Mouse (Mus musculus): ENCODE measurements around the gene Crygd. TPM values are rescaled to one million over a fixed set of nuclear protein-coding genes. Genes with fewer than 3 reads are reported as not detected.
A peak's percentile ranks its signal among the peaks of the same experiment; 100 is the strongest.
"Not testable (repeated sequence)": the region's sequence is repeated elsewhere in the genome, so short reads cannot be mapped to it uniquely, and the experiment has no call there.

The Crygd gene
- polyA plus RNA-seq, 1 experiment from 2014 or later = not detected

DNA sequence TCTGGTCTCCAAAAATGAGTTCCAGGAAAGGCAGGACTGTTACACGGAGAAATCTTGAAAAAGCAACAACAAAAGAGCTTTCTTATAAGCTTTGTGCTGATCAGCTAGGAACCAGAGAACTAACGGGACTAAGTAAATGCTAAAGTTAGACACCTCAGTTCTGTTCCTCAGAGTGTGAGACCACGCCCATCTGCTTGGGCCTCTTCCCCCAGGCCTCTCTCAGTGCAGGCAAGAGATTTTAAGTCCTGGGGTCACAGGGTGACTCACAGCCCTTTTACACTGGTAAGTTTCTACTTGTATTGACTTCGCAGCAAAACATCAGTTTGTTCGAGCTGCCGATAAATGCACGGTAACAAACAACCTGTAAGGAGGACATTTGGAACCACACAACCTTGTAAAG, 11.6 kb downstream of the Crygd start:
- 59% methylated on average over 7 of the region's 7 CpGs for WGBS
- Histone ChIP-seq H3K27me3 (ENCODE audit: control insufficient read depth, insufficient read depth, low read length) (no peaks in the 10 kb centered on the region), H3K9me3 (ENCODE audit: control insufficient read depth, low read length) (no peaks in the 10 kb centered on the region), H3K4me1 (ENCODE audit: control insufficient read depth, insufficient read depth, low read length) (no peaks in the 10 kb centered on the region), H3K27ac (ENCODE audit: low read depth, low read length) (no peak overlapping the region), H3K36me3 (ENCODE audit: control insufficient read depth, insufficient read depth, low read length) (no peaks in the 10 kb centered on the region), H3K4me2 (replicated peaks; ENCODE audit: low read depth, low read length) (no peak overlapping the region), H3K9ac (ENCODE audit: low read depth, low read length) (no peak overlapping the region), H3K4me3 (ENCODE audit: low read length) (no peak overlapping the region)
- no peak for ATAC-seq (ENCODE audit: low FRiP score, low TSS enrichment)

- not testable (repeated sequence) for H3K4me2 ChIP-seq (replicated peaks; ENCODE audit: low read depth, low read length); H3K4me3 ChIP-seq (ENCODE audit: low read length); H3K9ac ChIP-seq (ENCODE audit: low read depth, low read length); H3K27me3 ChIP-seq (ENCODE audit: control insufficient read depth, insufficient read depth, low read length); H3K4me1 ChIP-seq (ENCODE audit: control insufficient read depth, insufficient read depth, low read length); ATAC-seq (ENCODE audit: low FRiP score, low TSS enrichment); H3K36me3 ChIP-seq (ENCODE audit: control insufficient read depth, insufficient read depth, low read length); H3K9me3 ChIP-seq (ENCODE audit: control insufficient read depth, low read length); H3K27ac ChIP-seq (ENCODE audit: low read depth, low read length)
- 69% methylated on average over 10 of the region's 12 CpGs for WGBS
Measured at GRCm38 (mm10) chr1:65050952-65051351, 12.3 kb downstream of the Crygd start, which contains the start of gene Cryge. Gene Cryge (minus strand): TSS chr1:65051149.

DNA sequence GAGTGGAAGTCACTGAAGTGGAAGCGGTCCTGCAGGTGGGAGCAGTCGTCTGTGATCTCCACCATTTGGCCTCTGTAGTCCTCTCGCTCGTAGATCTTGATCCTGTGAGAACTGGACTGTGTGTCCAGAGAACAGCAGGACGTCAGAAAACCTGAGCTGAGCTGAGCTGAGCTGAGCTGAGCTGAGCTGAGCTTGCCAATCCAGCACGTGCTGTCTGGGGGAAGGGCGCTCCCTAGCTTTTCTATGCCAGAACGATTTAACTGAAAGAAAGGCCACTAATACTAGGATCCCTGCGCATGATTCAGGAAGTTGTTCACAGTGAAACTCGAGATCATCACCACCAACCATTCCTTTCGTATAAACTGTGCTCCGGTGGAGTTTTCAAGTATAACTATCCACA, 14.5 kb downstream of the Crygd start:
- Histone ChIP-seq H3K4me1 (ENCODE audit: control insufficient read depth, insufficient read depth, low read length) (no peaks in the 10 kb centered on the region), H3K27ac (ENCODE audit: low read depth, low read length) (no peak overlapping the region), H3K9me3 (ENCODE audit: control insufficient read depth, low read length) (no peaks in the 10 kb centered on the region), H3K36me3 (ENCODE audit: control insufficient read depth, insufficient read depth, low read length) (no peaks in the 10 kb centered on the region), H3K4me2 (replicated peaks; ENCODE audit: low read depth, low read length) (no peak overlapping the region), H3K27me3 (ENCODE audit: control insufficient read depth, insufficient read depth, low read length) (no peaks in the 10 kb centered on the region), H3K9ac (ENCODE audit: low read depth, low read length) (no peak overlapping the region), H3K4me3 (ENCODE audit: low read length) (no peak overlapping the region)
- WGBS = 45% methylated on average over 12 of the region's 12 CpGs
- peak; percentile 81; the same call in 1 of the 2 replicates for ATAC-seq (ENCODE audit: low FRiP score, low TSS enrichment)

DNA sequence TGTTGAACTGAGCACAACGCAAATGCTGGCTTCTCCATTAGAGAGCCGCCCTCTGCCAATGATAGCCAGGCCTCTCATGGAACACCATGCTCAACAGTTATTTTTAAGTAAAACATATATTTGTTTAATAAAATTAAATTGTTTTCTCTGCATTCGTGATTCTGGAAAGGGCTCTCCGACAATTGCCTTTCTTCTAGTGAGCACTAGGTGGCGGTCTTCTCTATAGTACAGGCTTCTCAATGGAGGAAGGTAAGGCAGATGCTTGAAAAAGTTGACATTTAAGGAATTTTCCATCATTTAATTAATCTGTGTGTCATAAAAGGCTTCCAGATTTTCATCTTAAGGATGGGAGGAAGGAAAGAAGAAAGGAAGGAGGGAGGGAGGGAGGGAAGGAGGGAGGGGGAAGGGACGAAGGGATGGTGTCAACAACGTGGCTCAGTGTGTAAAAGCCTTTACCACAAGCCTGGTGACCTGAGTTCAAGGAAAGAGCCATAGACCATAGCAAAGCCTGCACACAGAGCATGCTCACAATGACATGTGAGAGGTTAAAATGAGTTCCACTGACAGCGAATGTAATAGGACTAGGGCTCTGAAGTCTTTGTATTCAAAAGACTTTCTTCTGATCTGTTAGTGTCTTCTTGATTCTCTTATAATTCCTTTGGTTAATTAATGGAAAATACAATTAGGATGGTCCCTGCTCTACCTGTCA, 16.7 kb downstream of the Crygd start:
- ATAC-seq (ENCODE audit: low FRiP score, low TSS enrichment) = 0 out of 2 replicates have a peak, but pooled peaks have one; percentile 45
- WGBS = 42% methylated on average over 8 of the region's 8 CpGs
- Histone ChIP-seq H3K9ac (ENCODE audit: low read depth, low read length) (no peak overlapping the region), H3K27me3 (ENCODE audit: control insufficient read depth, insufficient read depth, low read length) (no peaks in the 10 kb centered on the region), H3K36me3 (ENCODE audit: control insufficient read depth, insufficient read depth, low read length) (no peaks in the 10 kb centered on the region), H3K27ac (ENCODE audit: low read depth, low read length) (no peak overlapping the region), H3K4me2 (replicated peaks; ENCODE audit: low read depth, low read length) (no peak overlapping the region), H3K9me3 (ENCODE audit: control insufficient read depth, low read length) (no peaks in the 10 kb centered on the region), H3K4me1 (ENCODE audit: control insufficient read depth, insufficient read depth, low read length) (no peaks in the 10 kb centered on the region), H3K4me3 (ENCODE audit: low read length) (no peak overlapping the region)

DNA sequence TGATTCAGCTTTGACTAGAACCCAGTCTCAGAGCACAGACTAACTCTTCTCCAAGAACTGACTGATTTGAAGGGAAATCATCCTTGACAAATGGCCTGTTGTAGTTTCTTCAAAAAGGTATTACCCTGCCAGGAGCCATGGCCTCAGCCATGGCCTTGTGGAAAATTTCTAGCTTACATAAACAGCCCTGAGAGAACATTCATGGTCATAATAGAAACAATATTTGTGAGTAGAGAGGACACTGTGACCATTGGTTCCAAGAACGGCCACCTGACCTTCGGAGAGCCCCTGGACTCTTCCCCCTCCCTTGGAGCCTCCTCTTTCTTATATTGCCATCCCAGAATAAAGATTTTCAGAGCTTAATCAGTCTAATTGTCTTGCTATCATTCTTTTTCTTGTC, 19.8 kb downstream of the Crygd start:
- H3K27me3 ChIP-seq (ENCODE audit: control insufficient read depth, insufficient read depth, low read length) = no peaks in the 10 kb centered on the region
- no peaks in the 10 kb centered on the region for H3K9me3 ChIP-seq (ENCODE audit: control insufficient read depth, low read length)
- no peak overlapping the region for H3K9ac ChIP-seq (ENCODE audit: low read depth, low read length)
- no peak overlapping the region for H3K27ac ChIP-seq (ENCODE audit: low read depth, low read length)
- H3K4me2 ChIP-seq (replicated peaks; ENCODE audit: low read depth, low read length) = no peak overlapping the region
- WGBS = 90% methylated on average over 2 of the region's 2 CpGs
- no peak for ATAC-seq (ENCODE audit: low FRiP score, low TSS enrichment)
- H3K36me3 ChIP-seq (ENCODE audit: control insufficient read depth, insufficient read depth, low read length) = no peaks in the 10 kb centered on the region
- H3K4me3 ChIP-seq (ENCODE audit: low read length) = no peak overlapping the region
- H3K4me1 ChIP-seq (ENCODE audit: control insufficient read depth, insufficient read depth, low read length) = no peaks in the 10 kb centered on the region

DNA sequence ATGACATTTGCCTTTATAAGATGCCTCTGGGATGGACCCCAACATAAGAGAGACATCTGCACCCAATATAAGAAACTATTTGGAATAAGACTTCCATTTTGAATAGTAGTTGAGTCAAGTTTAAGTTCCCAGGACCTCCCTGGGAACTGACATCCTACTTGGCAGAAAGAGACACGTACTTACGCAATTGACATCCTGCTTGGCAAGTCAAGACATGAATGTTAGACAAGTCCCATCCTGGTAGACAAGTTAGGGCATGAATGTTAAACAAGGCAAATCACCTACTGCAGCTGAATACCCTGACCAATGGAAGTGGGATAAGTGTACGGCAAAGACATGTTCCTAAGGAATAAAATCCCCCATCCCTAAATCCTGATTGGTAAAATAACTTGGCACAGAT, 21.4 kb downstream of the Crygd start:
- Histone ChIP-seq H3K27ac (ENCODE audit: low read depth, low read length) (no peak overlapping the region), H3K36me3 (ENCODE audit: control insufficient read depth, insufficient read depth, low read length) (no peaks in the 10 kb centered on the region), H3K4me3 (ENCODE audit: low read length) (no peak overlapping the region), H3K9ac (ENCODE audit: low read depth, low read length) (no peak overlapping the region), H3K4me1 (ENCODE audit: control insufficient read depth, insufficient read depth, low read length) (no peaks in the 10 kb centered on the region), H3K9me3 (ENCODE audit: control insufficient read depth, low read length) (no peaks in the 10 kb centered on the region), H3K4me2 (replicated peaks; ENCODE audit: low read depth, low read length) (no peak overlapping the region), H3K27me3 (ENCODE audit: control insufficient read depth, insufficient read depth, low read length) (no peaks in the 10 kb centered on the region)
- ATAC-seq (ENCODE audit: low FRiP score, low TSS enrichment) = no peak
- WGBS = 98% methylated on average over 3 of the region's 3 CpGs

DNA sequence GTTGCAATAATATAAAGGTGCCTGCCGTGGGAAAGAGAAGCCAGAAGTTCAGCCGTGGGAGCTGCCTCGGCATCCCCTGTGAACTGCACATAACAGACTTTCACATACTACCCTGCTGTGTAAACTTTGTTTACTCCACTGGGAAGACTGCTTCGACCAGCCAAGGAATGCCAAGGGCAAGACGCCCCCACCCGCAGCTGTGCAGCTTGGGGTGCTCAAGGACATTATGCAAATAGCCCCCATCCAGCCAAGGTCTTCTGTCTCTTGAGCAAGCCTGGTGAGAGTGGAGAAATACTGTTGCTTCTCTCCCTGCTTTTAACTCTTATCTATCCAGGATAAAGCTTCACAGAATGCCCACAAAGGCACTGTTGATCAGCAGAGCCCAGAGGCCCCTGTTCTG, 22.4 kb downstream of the Crygd start:
- Histone ChIP-seq H3K27ac (ENCODE audit: low read depth, low read length) (no peak overlapping the region), H3K4me1 (ENCODE audit: control insufficient read depth, insufficient read depth, low read length) (no peaks in the 10 kb centered on the region), H3K9ac (ENCODE audit: low read depth, low read length) (no peak overlapping the region), H3K4me3 (ENCODE audit: low read length) (no peak overlapping the region), H3K36me3 (ENCODE audit: control insufficient read depth, insufficient read depth, low read length) (no peaks in the 10 kb centered on the region), H3K27me3 (ENCODE audit: control insufficient read depth, insufficient read depth, low read length) (no peaks in the 10 kb centered on the region), H3K4me2 (replicated peaks; ENCODE audit: low read depth, low read length) (no peak overlapping the region), H3K9me3 (ENCODE audit: control insufficient read depth, low read length) (no peaks in the 10 kb centered on the region)
- ATAC-seq (ENCODE audit: low FRiP score, low TSS enrichment) = no peak
- WGBS = 62% methylated on average over 6 of the region's 6 CpGs

DNA sequence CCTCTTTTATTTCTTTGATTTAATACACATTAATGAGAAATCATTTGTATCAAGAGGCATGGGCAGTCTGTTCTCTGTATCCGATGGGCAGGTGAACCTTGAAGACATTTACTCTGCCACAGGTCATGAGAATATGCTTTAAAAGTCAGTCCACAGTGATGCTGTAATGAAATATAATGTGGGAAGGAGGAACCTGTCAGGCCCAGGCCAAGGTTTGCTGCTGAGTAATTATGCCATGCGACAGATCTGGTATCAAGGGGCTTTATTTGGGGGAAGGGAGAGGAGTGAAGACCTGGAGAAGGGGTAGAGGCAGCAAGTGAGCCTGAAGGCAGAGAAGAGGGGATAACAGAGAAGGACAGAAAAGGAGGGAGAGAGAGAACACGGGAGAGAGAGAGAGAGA, 23.6 kb downstream of the Crygd start:
- ATAC-seq (ENCODE audit: low FRiP score, low TSS enrichment) = no peak

GRCm38 (mm10) chr1:65037542-65037941, 25.7 kb downstream of the Crygd start:
- H3K4me3 ChIP-seq (ENCODE audit: low read length) = no peak overlapping the region
- no peaks in the 10 kb centered on the region for H3K4me1 ChIP-seq (ENCODE audit: control insufficient read depth, insufficient read depth, low read length)
- ATAC-seq (ENCODE audit: low FRiP score, low TSS enrichment) = no peak
- no peaks in the 10 kb centered on the region for H3K9me3 ChIP-seq (ENCODE audit: control insufficient read depth, low read length)
- H3K36me3 ChIP-seq (ENCODE audit: control insufficient read depth, insufficient read depth, low read length) = no peaks in the 10 kb centered on the region
- H3K9ac ChIP-seq (ENCODE audit: low read depth, low read length) = no peak overlapping the region
- no peak overlapping the region for H3K27ac ChIP-seq (ENCODE audit: low read depth, low read length)
- H3K4me2 ChIP-seq (replicated peaks; ENCODE audit: low read depth, low read length) = no peak overlapping the region
- H3K27me3 ChIP-seq (ENCODE audit: control insufficient read depth, insufficient read depth, low read length) = no peaks in the 10 kb centered on the region
- 81% methylated on average over 2 of the region's 2 CpGs for WGBS

More for the DNA sequence above, 23.6 kb downstream of the Crygd start:
- WGBS = 83% methylated on average over 3 of the region's 3 CpGs
- no peak overlapping the region for H3K4me3 ChIP-seq (ENCODE audit: low read length)
- H3K36me3 ChIP-seq (ENCODE audit: control insufficient read depth, insufficient read depth, low read length) = no peaks in the 10 kb centered on the region
- H3K27me3 ChIP-seq (ENCODE audit: control insufficient read depth, insufficient read depth, low read length) = no peaks in the 10 kb centered on the region
- no peaks in the 10 kb centered on the region for H3K9me3 ChIP-seq (ENCODE audit: control insufficient read depth, low read length)
- no peak overlapping the region for H3K9ac ChIP-seq (ENCODE audit: low read depth, low read length)
- H3K4me2 ChIP-seq (replicated peaks; ENCODE audit: low read depth, low read length) = no peak overlapping the region
- H3K27ac ChIP-seq (ENCODE audit: low read depth, low read length) = no peak overlapping the region
- no peaks in the 10 kb centered on the region for H3K4me1 ChIP-seq (ENCODE audit: control insufficient read depth, insufficient read depth, low read length)
